Mouse (Mus musculus): ENCODE data around the gene Il17f. TPM values are rescaled to one million over a fixed set of nuclear protein-coding genes. Genes with fewer than 3 reads are reported as not detected.

Il17f gene
- polyA plus RNA-seq, 1 experiment from 2014 or later = not detected

GRCm38 (mm10) chr1:20761411-20761810 is 29.0 kb downstream of the Il17f start:
- ATAC-seq (replicated peaks; ENCODE audit: low FRiP score, low TSS enrichment, low read depth) (no peak), DNase-seq (ENCODE audit: low spot score) (no peak)
- Histone ChIP-seq H3K9me3 (ENCODE audit: control insufficient read depth, low read length) (no peaks in the 10 kb centered on the region), H3K4me3 (ENCODE audit: low read depth, low read length) (no peak overlapping the region), H3K27ac (ENCODE audit: low read depth) (no peak overlapping the region), H3K4me1 (replicated peaks; ENCODE audit: control insufficient read depth, insufficient read depth, low read length) (no peaks in the 10 kb centered on the region), H3K36me3 (ENCODE audit: control insufficient read depth, insufficient read depth, low read length) (no peaks in the 10 kb centered on the region), H3K4me2 (ENCODE audit: low read length) (no peak overlapping the region), H3K27me3 (replicated peaks; ENCODE audit: control insufficient read depth, insufficient read depth, low read length) (no peaks in the 10 kb centered on the region), H3K9ac (ENCODE audit: low read length) (no peak overlapping the region)
- 83% methylated on average over 4 of the region's 4 CpGs for WGBS

GRCm38 (mm10) chr1:20760331-20760730 is 30.1 kb downstream of the Il17f start:
- no peak for ATAC-seq (replicated peaks; ENCODE audit: low FRiP score, low TSS enrichment, low read depth)
- Histone ChIP-seq H3K4me3 (ENCODE audit: low read depth, low read length) (no peak overlapping the region), H3K4me2 (ENCODE audit: low read length) (no peak overlapping the region), H3K4me1 (replicated peaks; ENCODE audit: control insufficient read depth, insufficient read depth, low read length) (no peaks in the 10 kb centered on the region), H3K27me3 (replicated peaks; ENCODE audit: control insufficient read depth, insufficient read depth, low read length) (no peaks in the 10 kb centered on the region), H3K9me3 (ENCODE audit: control insufficient read depth, low read length) (no peaks in the 10 kb centered on the region), H3K9ac (ENCODE audit: low read length) (no peak overlapping the region), H3K27ac (ENCODE audit: low read depth) (no peak overlapping the region), H3K36me3 (ENCODE audit: control insufficient read depth, insufficient read depth, low read length) (no peaks in the 10 kb centered on the region)
- WGBS = 83% methylated on average over 5 of the region's 5 CpGs
- DNase-seq (ENCODE audit: low spot score) = no peak

- no peak overlapping the region for H3K4me3 ChIP-seq (ENCODE audit: low read depth, low read length)
- 78% methylated on average over 10 of the region's 10 CpGs for WGBS
- ATAC-seq (replicated peaks; ENCODE audit: low FRiP score, low TSS enrichment, low read depth) (no peak), DNase-seq (ENCODE audit: low spot score) (no peak)
- H3K27me3 ChIP-seq (replicated peaks; ENCODE audit: control insufficient read depth, insufficient read depth, low read length) = no peaks in the 10 kb centered on the region
- H3K36me3 ChIP-seq (ENCODE audit: control insufficient read depth, insufficient read depth, low read length) = no peaks in the 10 kb centered on the region
- H3K4me2 ChIP-seq (ENCODE audit: low read length) = no peak overlapping the region
- no peak overlapping the region for H3K27ac ChIP-seq (ENCODE audit: low read depth)
- no peaks in the 10 kb centered on the region for H3K4me1 ChIP-seq (replicated peaks; ENCODE audit: control insufficient read depth, insufficient read depth, low read length)
- no peak overlapping the region for H3K9ac ChIP-seq (ENCODE audit: low read length)
- H3K9me3 ChIP-seq (ENCODE audit: control insufficient read depth, low read length) = no peaks in the 10 kb centered on the region
Observed at GRCm38 (mm10) chr1:20759799-20760198, 30.6 kb downstream of the Il17f start.

- H3K9ac ChIP-seq (ENCODE audit: low read length) = no peak overlapping the region
- DNase-seq (ENCODE audit: low spot score) (no peak), ATAC-seq (replicated peaks; ENCODE audit: low FRiP score, low TSS enrichment, low read depth) (no peak)
- H3K36me3 ChIP-seq (ENCODE audit: control insufficient read depth, insufficient read depth, low read length) = no peaks in the 10 kb centered on the region
- H3K4me1 ChIP-seq (replicated peaks; ENCODE audit: control insufficient read depth, insufficient read depth, low read length) = no peaks in the 10 kb centered on the region
- H3K9me3 ChIP-seq (ENCODE audit: control insufficient read depth, low read length) = no peaks in the 10 kb centered on the region
- no peak overlapping the region for H3K27ac ChIP-seq (ENCODE audit: low read depth)
- 88% methylated on average over 3 of the region's 3 CpGs for WGBS
- no peaks in the 10 kb centered on the region for H3K27me3 ChIP-seq (replicated peaks; ENCODE audit: control insufficient read depth, insufficient read depth, low read length)
- no peak overlapping the region for H3K4me3 ChIP-seq (ENCODE audit: low read depth, low read length)
- H3K4me2 ChIP-seq (ENCODE audit: low read length) = no peak overlapping the region
Observed at GRCm38 (mm10) chr1:20757586-20757985, 32.8 kb downstream of the Il17f start.

- Histone ChIP-seq H3K9me3 (ENCODE audit: control insufficient read depth, low read length) (0 out of 2 replicates have a peak, but pooled peaks cover 1% of the 10 kb centered on the region), H3K4me3 (ENCODE audit: low read depth, low read length) (no peak overlapping the region), H3K36me3 (ENCODE audit: control insufficient read depth, insufficient read depth, low read length) (no peaks in the 10 kb centered on the region), H3K9ac (ENCODE audit: low read length) (no peak overlapping the region), H3K27ac (ENCODE audit: low read depth) (no peak overlapping the region), H3K4me2 (ENCODE audit: low read length) (no peak overlapping the region), H3K27me3 (replicated peaks; ENCODE audit: control insufficient read depth, insufficient read depth, low read length) (no peaks in the 10 kb centered on the region), H3K4me1 (replicated peaks; ENCODE audit: control insufficient read depth, insufficient read depth, low read length) (no peaks in the 10 kb centered on the region)
- 72% methylated on average over 10 of the region's 10 CpGs for WGBS
- DNase-seq (ENCODE audit: low spot score) (no peak), ATAC-seq (replicated peaks; ENCODE audit: low FRiP score, low TSS enrichment, low read depth) (no peak)
Observed at GRCm38 (mm10) chr1:20754439-20754838, 36.0 kb downstream of the Il17f start.

GRCm38 (mm10) chr1:20740496-20740998 is 49.9 kb downstream of the Il17f start:
- H3K27me3 ChIP-seq (replicated peaks; ENCODE audit: control insufficient read depth, insufficient read depth, low read length) = no peaks in the 10 kb centered on the region
- no peak overlapping the region for H3K9ac ChIP-seq (ENCODE audit: low read length)
- no peaks in the 10 kb centered on the region for H3K9me3 ChIP-seq (ENCODE audit: control insufficient read depth, low read length)
- H3K27ac ChIP-seq (ENCODE audit: low read depth) = no peak overlapping the region
- DNase-seq (ENCODE audit: low spot score) (no peak), ATAC-seq (replicated peaks; ENCODE audit: low FRiP score, low TSS enrichment, low read depth) (no peak)
- 61% methylated on average over 3 of the region's 3 CpGs for WGBS
- no peaks in the 10 kb centered on the region for H3K4me1 ChIP-seq (replicated peaks; ENCODE audit: control insufficient read depth, insufficient read depth, low read length)
- no peak overlapping the region for H3K4me2 ChIP-seq (ENCODE audit: low read length)
- H3K36me3 ChIP-seq (ENCODE audit: control insufficient read depth, insufficient read depth, low read length) = no peaks in the 10 kb centered on the region
- no peak overlapping the region for H3K4me3 ChIP-seq (ENCODE audit: low read depth, low read length)

- Histone ChIP-seq H3K36me3 (ENCODE audit: control insufficient read depth, insufficient read depth, low read length) (no peaks in the 10 kb centered on the region), H3K4me3 (ENCODE audit: low read depth, low read length) (no peak overlapping the region), H3K9ac (ENCODE audit: low read length) (no peak overlapping the region), H3K4me1 (replicated peaks; ENCODE audit: control insufficient read depth, insufficient read depth, low read length) (no peaks in the 10 kb centered on the region), H3K4me2 (ENCODE audit: low read length) (no peak overlapping the region), H3K27ac (ENCODE audit: low read depth) (no peak overlapping the region), H3K27me3 (replicated peaks; ENCODE audit: control insufficient read depth, insufficient read depth, low read length) (no peaks in the 10 kb centered on the region), H3K9me3 (ENCODE audit: control insufficient read depth, low read length) (no peaks in the 10 kb centered on the region)
- no peak for DNase-seq (ENCODE audit: low spot score)
- 86% methylated on average over 2 of the region's 2 CpGs for WGBS
- no peak for ATAC-seq (replicated peaks; ENCODE audit: low FRiP score, low TSS enrichment, low read depth)
Observed at GRCm38 (mm10) chr1:20738483-20738882, 51.9 kb downstream of the Il17f start.

- H3K4me2 ChIP-seq (ENCODE audit: low read length) = no peak overlapping the region
- 83% methylated on average over 4 of the region's 4 CpGs for WGBS
- ATAC-seq (replicated peaks; ENCODE audit: low FRiP score, low TSS enrichment, low read depth) = no peak
Observed at GRCm38 (mm10) chr1:20736572-20736971, 53.8 kb downstream of the Il17f start.

GRCm38 (mm10) chr1:20730903-20731302 is 59.5 kb downstream of the Il17f start, which contains the start of gene Il17a:
Il17a (plus strand) TSS chr1:20730905.
- Histone ChIP-seq H3K4me3 (ENCODE audit: low read depth, low read length) (no peak within 1 kb of the TSS), H3K27me3 (replicated peaks; ENCODE audit: control insufficient read depth, insufficient read depth, low read length) (no peaks in the 10 kb centered on the region), H3K27ac (ENCODE audit: low read depth) (no peak within 1 kb of the TSS), H3K9me3 (ENCODE audit: control insufficient read depth, low read length) (no peaks in the 10 kb centered on the region), H3K4me1 (replicated peaks; ENCODE audit: control insufficient read depth, insufficient read depth, low read length) (no peaks in the 10 kb centered on the region), H3K36me3 (ENCODE audit: control insufficient read depth, insufficient read depth, low read length) (no peaks in the 10 kb centered on the region), H3K4me2 (ENCODE audit: low read length) (no peak within 1 kb of the TSS), H3K9ac (ENCODE audit: low read length) (no peak within 1 kb of the TSS)
- DNase-seq (ENCODE audit: low spot score) (no peak), ATAC-seq (replicated peaks; ENCODE audit: low FRiP score, low TSS enrichment, low read depth) (no peak)
- 93% methylated on average over 10 of the region's 10 CpGs for WGBS

More at GRCm38 (mm10) chr1:20736572-20736971, 53.8 kb downstream of the Il17f start:
- no peaks in the 10 kb centered on the region for H3K27me3 ChIP-seq (replicated peaks; ENCODE audit: control insufficient read depth, insufficient read depth, low read length)
- no peaks in the 10 kb centered on the region for H3K4me1 ChIP-seq (replicated peaks; ENCODE audit: control insufficient read depth, insufficient read depth, low read length)
- no peaks in the 10 kb centered on the region for H3K9me3 ChIP-seq (ENCODE audit: control insufficient read depth, low read length)
- DNase-seq (ENCODE audit: low spot score) = no peak
- H3K4me3 ChIP-seq (ENCODE audit: low read depth, low read length) = no peak overlapping the region
- no peak overlapping the region for H3K9ac ChIP-seq (ENCODE audit: low read length)
- H3K36me3 ChIP-seq (ENCODE audit: control insufficient read depth, insufficient read depth, low read length) = no peaks in the 10 kb centered on the region
- no peak overlapping the region for H3K27ac ChIP-seq (ENCODE audit: low read depth)
